Mouse (Mus musculus) effector memory CD4-positive, alpha-beta T cell, adult 7 months (primary cell): ENCODE data around the gene Mrpl9. TPM values are rescaled to one million over a fixed set of nuclear protein-coding genes. Genes with fewer than 3 reads are reported as not detected.

Source experiments
- polyA plus RNA-seq: library from polyadenylated mRNA; unstranded; fragments of 100-300 nt; shearing (Covaris generic); gene quantifications from one replicate; pipeline ENCODE4 v1.2.1, GENCODE M21; 2017

The Mrpl9 gene
- polyA plus RNA-seq = 63.0 TPM

GRCm38 (mm10) chr3:94442951-94443596 is at the start of gene Mrpl9:
Gene Mrpl9 (plus strand): TSS chr3:94443318.

GRCm38 (mm10) chr3:94398217-94398616 is 44.9 kb upstream of the Mrpl9 start, which contains the start of gene Lingo4:
Gene Lingo4 (plus strand): TSS chr3:94398517.

GRCm38 (mm10) chr3:94413031-94413679 is 30.0 kb upstream of the Mrpl9 start, which contains the start of gene Tdrkh:
Gene Tdrkh (plus strand): TSS chr3:94413273.

GRCm38 (mm10) chr3:94443597-94443964 is 463 bp downstream of the Mrpl9 start, which contains the start of gene Oaz3:
Gene Oaz3 (minus strand): TSS chr3:94443915.

GRCm38 (mm10) chr3:94477981-94478422 is 34.9 kb downstream of the Mrpl9 start, which contains the start of gene Celf3:
Gene Celf3 (plus strand): TSS chr3:94478295.

GRCm38 (mm10) chr3:94480291-94480884 is 37.3 kb downstream of the Mrpl9 start, which contains the start of gene Riiad1:
Gene Riiad1 (minus strand): TSS chr3:94480341.

Other genes starting within 250 kb of the Mrpl9 start
- gene Gm5286, start 246.6 kb upstream of the Mrpl9 start, polyA plus RNA-seq = not detected
- gene Gm4778, start 179.3 kb upstream of the Mrpl9 start, polyA plus RNA-seq = not detected
- 2.7 TPM for gene Them4, start 133.2 kb upstream of the Mrpl9 start, polyA plus RNA-seq
- not detected for gene Them5, start 101.2 kb upstream of the Mrpl9 start, polyA plus RNA-seq
- gene C2cd4d, start 80.9 kb upstream of the Mrpl9 start, polyA plus RNA-seq = not detected
- gene Rorc, start 70.5 kb upstream of the Mrpl9 start, polyA plus RNA-seq = not detected
- not detected for gene Lingo4, start 44.8 kb upstream of the Mrpl9 start, polyA plus RNA-seq
- 0.85 TPM for gene Tdrkh, start 30.0 kb upstream of the Mrpl9 start, polyA plus RNA-seq
- gene Oaz3, start 597 bp downstream of the Mrpl9 start, polyA plus RNA-seq = 2.0 TPM
- gene Celf3, start 35.0 kb downstream of the Mrpl9 start, polyA plus RNA-seq = 2.7 TPM
- gene Riiad1, start 37.0 kb downstream of the Mrpl9 start, polyA plus RNA-seq = not detected
- 10.6 TPM for gene Snx27, start 139.4 kb downstream of the Mrpl9 start, polyA plus RNA-seq
- gene Gm10972, start 199.8 kb downstream of the Mrpl9 start, polyA plus RNA-seq = not detected
- gene Tuft1, start 215.6 kb downstream of the Mrpl9 start, polyA plus RNA-seq = 3.3 TPM